Mouse (Mus musculus) forebrain, embryonic 13.5 days (tissue): ENCODE measurements around the gene Syngr4. TPM values are rescaled to one million over a fixed set of nuclear protein-coding genes. Genes with fewer than 3 reads are reported as not detected.

Experiments used
- ATAC-seq: fragments of 200-750 bp; cut with Nextera tagmentation; 2 replicates; pipeline ENCODE4 v1.8.0; 2017
- H3K27ac ChIP-seq: fragments of 300-500 bp; sonication (generic); 2 replicates; pipeline ENCODE4 v1.5.1; 2015; ENCODE audit warnings: inconsistent platforms, mild to moderate bottlenecking, moderate library complexity
- H3K27me3 ChIP-seq: fragments of 300-500 bp; sonication (generic); 2 replicates; pipeline ENCODE4 v1.6.1; 2015; ENCODE audit warnings: mild to moderate bottlenecking, inconsistent platforms
- H3K36me3 ChIP-seq: fragments of 300-500 bp; sonication (generic); 2 replicates; pipeline ENCODE4 v1.6.1; 2015; ENCODE audit warnings: mild to moderate bottlenecking, inconsistent platforms; ENCODE audit not compliant: poor library complexity, severe bottlenecking
- H3K4me1 ChIP-seq: fragments of 300-500 bp; sonication (generic); 2 replicates; pipeline ENCODE4 v1.6.1; 2015; ENCODE audit warnings: inconsistent platforms
- H3K4me2 ChIP-seq: fragments of 300-500 bp; sonication (generic); 2 replicates; pipeline ENCODE4 v1.6.1; 2015; ENCODE audit warnings: inconsistent platforms, mild to moderate bottlenecking, moderate library complexity
- H3K4me3 ChIP-seq: fragments of 300-500 bp; sonication (generic); 2 replicates; pipeline ENCODE4 v1.5.1; 2015; ENCODE audit warnings: mild to moderate bottlenecking, inconsistent platforms
- H3K9ac ChIP-seq: fragments of 300-500 bp; sonication (generic); 2 replicates; pipeline ENCODE4 v1.6.1; 2015; ENCODE audit warnings: mild to moderate bottlenecking, inconsistent platforms
- H3K9me3 ChIP-seq: fragments of 300-500 bp; sonication (generic); replicated peaks from 2 replicates; pipeline ENCODE4 v1.6.1; 2016; ENCODE audit warnings: inconsistent platforms
- WGBS: fragments of 180-500 bp; shearing (Covaris S2); methylation state at CpG from one replicate; pipeline ENCODE4 v1.1.7; 2015; 5-methylcytosine and 5-hydroxymethylcytosine counted together
- polyA plus RNA-seq: library from polyadenylated mRNA; unstranded; fragments of >200 nt; fragmentation: Nextera tagmentation; extraction: Ambion mirVana; gene quantifications from 2 replicates; pipeline ENCODE4 v1.2.1, GENCODE M21; 2015

Syngr4 gene
- polyA plus RNA-seq, 1 experiment from 2014 or later: 0.92 TPM

DNA sequence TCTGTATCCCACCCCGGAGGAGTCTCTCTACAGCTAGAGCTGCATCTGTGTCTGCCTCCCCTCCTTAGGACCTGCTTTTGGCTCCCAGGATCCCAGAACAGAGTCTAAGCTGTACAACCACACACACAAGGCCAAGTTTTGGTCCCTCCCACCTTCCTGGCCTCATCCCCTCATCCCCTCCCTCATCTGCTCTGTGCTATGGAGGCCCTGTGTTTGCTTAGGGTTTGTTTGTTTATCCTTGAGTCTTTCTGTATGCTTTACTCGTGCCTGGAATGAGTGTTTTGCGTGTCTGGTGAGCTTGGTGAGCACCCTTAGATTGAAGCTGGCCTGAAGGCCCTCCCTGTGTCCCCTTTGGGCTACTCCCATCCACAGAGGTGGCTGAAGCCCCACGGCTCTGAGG is 37.5 kb downstream of the Syngr4 start:
- no peaks in the 10 kb centered on the region for H3K36me3 ChIP-seq
- no peaks in the 10 kb centered on the region for H3K9me3 ChIP-seq
- no peak for ATAC-seq
- no peak overlapping the region for H3K9ac ChIP-seq
- H3K27ac ChIP-seq: no peak overlapping the region
- WGBS: 75% methylated on average over 4 of the region's 4 CpGs
- H3K27me3 ChIP-seq: peaks cover 36% of the 10 kb centered on the region
- no peak overlapping the region for H3K4me2 ChIP-seq
- no peak overlapping the region for H3K4me3 ChIP-seq
- peaks cover 15% of the 10 kb centered on the region for H3K4me1 ChIP-seq

DNA sequence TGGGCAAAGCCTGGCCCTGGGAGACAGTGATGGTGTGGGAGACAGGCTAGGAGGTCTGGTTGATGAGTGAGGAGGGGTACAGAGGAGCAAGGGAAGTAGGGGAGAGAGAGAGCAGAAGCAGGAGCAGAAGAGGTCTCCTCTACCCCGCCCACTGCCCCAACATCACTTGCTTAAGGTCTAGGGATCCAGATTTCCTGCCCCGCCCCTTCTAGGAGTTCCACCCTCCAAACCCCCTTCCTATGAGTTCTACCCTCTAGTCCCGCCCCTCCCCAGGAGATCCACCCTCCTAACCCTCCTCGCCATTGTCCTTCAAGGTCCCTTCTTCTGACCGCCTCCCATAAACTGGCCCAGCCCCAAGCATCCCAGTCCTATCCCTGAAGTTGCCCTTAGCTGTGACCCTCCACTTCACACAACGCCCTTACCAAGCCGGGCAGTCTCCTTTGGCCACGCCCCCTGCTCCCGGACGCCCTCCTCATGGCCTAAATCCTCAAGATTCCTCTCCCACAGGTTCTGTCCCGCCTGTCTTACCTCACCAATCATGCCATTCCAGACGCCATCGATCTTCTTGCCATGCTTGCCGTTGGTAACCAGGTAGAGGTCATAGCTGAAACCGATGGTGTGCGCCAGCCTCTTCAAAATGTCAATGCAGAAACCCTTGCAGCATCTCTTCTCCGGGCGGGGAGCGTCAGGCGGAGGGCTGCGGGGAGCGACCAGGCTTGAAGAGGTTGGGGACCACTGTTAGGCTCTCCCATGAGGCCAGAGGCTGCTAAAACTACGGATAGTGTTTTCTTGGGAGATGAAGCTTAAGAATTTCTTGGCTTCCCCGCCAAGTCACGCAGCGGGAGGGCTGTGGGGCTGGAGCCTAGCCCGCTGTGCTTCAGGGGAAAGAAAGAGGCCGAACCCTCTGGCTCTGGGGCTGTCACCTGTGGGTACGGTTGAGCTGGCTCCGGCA is 39.3 kb downstream of the Syngr4 start:
- Histone ChIP-seq H3K27ac (no peak overlapping the region), H3K4me1 (peaks cover 15% of the 10 kb centered on the region), H3K27me3 (peaks cover 36% of the 10 kb centered on the region), H3K4me2 (peak overlapping the region; percentile 63), H3K9me3 (no peaks in the 10 kb centered on the region), H3K9ac (peak overlapping the region; percentile 57), H3K4me3 (peak overlapping the region; percentile 30), H3K36me3 (no peaks in the 10 kb centered on the region)
- WGBS: 4% methylated on average over 29 of the region's 30 CpGs
- 0 out of 2 replicates have a peak, but pooled peaks have one; percentile 19 for ATAC-seq

DNA sequence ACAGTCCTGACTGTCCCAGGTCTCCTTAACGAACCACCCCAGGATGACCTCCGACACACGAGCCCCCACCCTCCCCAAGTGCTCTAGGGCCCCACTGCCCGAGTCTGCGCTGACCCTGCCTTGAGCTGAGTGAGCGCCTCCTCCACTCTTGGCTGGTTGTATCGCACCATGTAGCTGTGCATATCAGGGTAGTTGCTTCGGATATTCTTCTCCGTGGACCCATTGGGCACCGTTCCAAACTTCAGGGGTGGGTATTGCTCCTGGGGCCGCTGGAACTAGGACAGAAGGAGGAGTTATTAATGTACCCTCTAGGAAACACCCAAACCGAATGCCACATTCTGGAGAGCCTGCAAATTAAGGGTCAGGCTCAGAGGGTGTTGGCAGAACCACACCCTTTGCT is 43.4 kb downstream of the Syngr4 start:
- 82% methylated on average over 12 of the region's 12 CpGs for WGBS
- no peak overlapping the region for H3K27ac ChIP-seq
- H3K9me3 ChIP-seq: no peaks in the 10 kb centered on the region
- H3K4me1 ChIP-seq: peaks cover 18% of the 10 kb centered on the region
- H3K36me3 ChIP-seq: no peaks in the 10 kb centered on the region
- peaks cover 36% of the 10 kb centered on the region for H3K27me3 ChIP-seq
- no peak overlapping the region for H3K4me3 ChIP-seq
- ATAC-seq: no peak
- H3K4me2 ChIP-seq: no peak overlapping the region
- no peak overlapping the region for H3K9ac ChIP-seq

DNA sequence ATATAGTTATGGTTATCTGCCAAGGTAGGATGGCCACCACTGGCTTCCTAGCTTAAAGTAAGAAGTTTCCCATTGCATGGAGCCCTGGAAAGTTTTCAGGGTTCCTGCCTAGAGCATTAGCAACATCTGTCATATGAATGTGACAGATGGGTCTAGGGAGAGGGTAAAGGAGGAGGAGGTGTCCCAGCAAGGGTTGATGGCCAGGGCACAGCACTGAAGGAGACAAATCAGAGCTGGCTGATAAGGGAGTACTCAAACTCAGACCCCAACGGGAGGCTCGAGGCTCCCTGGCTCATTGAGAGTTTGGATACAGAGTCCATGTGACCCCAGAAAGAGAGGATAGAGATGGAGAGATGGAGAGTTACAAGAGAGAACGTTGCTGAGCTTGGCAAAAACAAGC is 45.9 kb downstream of the Syngr4 start:
- WGBS: 74% methylated on average over 3 of the region's 3 CpGs
- no peak overlapping the region for H3K4me3 ChIP-seq
- no peak overlapping the region for H3K9ac ChIP-seq
- H3K9me3 ChIP-seq: no peaks in the 10 kb centered on the region
- H3K4me1 ChIP-seq: 0 out of 2 replicates have a peak, but pooled peaks cover 5% of the 10 kb centered on the region
- ATAC-seq: no peak
- H3K4me2 ChIP-seq: no peak overlapping the region
- no peak overlapping the region for H3K27ac ChIP-seq
- H3K36me3 ChIP-seq: no peaks in the 10 kb centered on the region
- H3K27me3 ChIP-seq: peaks cover 17% of the 10 kb centered on the region

DNA sequence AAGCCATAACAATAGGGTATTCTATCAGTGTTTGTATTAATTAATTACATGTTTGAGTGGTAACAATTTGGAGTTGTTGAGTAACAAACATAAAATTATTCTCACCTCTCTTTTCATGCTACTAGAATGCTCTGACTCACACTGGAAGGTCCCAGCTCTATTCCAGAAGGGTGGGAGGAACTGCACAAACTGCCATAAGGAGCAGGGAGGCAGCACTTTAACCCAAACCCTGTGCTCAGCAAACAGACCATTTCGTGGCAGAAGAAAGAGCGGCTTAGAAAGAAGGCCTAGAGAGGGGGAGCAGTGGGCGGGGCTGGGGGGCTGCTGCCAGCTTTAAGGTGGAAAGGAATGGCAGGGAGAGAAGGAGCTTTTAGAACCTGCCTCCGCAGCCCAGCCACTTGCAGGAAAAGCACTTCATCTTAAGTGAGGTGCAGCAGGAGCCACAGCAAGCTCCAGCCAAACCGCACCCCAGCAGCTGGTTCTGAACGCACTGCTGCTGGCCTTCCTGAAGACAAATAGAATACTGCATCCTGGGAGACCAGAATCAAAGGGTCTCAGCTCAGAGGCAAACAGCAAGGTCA is 48.0 kb downstream of the Syngr4 start:
- Histone ChIP-seq H3K4me2 (no peak overlapping the region), H3K4me1 (0 out of 2 replicates have a peak, but pooled peaks cover 5% of the 10 kb centered on the region), H3K27ac (no peak overlapping the region), H3K4me3 (no peak overlapping the region), H3K27me3 (peaks cover 19% of the 10 kb centered on the region), H3K9me3 (no peaks in the 10 kb centered on the region), H3K36me3 (no peaks in the 10 kb centered on the region), H3K9ac (no peak overlapping the region)
- 3% methylated on average over 6 of the region's 6 CpGs for WGBS
- ATAC-seq: no peak

DNA sequence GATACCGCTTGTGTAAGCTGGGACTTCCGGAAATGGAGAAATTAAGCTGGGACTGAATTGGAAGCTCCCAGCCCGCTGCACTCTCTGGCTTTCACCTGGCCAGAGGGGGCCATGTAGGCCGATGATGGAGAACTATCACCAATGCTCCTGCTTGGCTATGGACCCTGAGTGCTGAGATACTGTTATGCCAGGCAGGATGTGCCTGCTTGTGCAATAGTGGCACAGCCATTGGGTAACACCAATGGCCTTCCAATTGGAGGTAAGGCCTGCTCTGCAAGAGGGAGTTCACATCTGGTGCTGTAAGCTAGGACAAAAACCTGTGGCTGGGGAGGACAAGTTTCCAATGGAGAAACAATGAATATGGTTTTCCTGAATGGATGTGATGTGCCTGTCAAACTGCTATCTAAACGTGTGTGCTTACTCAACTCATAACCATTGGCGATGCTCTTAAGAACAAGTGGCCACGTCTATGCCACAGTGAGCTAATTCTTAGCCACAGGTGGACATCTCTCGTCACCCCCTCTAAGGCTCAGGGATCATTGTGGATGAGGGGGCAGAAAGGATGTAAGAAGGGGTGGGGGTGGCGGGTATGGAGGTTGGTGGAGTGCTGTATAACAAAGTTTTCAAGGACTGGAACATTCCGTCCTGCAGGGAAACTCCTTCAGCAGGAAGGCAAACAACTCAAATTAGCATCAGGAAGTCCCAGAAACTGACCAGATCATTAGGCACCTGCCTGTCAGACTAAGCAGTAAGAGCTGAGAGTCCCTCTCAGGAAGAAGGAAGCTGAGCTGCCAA is 53.4 kb downstream of the Syngr4 start:
- no peaks in the 10 kb centered on the region for H3K4me1 ChIP-seq
- H3K4me3 ChIP-seq: no peak overlapping the region
- H3K27me3 ChIP-seq: peaks cover 27% of the 10 kb centered on the region
- H3K27ac ChIP-seq: no peak overlapping the region
- H3K4me2 ChIP-seq: no peak overlapping the region
- ATAC-seq: no peak
- H3K9ac ChIP-seq: no peak overlapping the region
- WGBS: 90% methylated on average over 10 of the region's 10 CpGs
- no peaks in the 10 kb centered on the region for H3K36me3 ChIP-seq
- no peaks in the 10 kb centered on the region for H3K9me3 ChIP-seq

Other genes starting within 250 kb of the Syngr4 start
- gene Fut2, start 230.3 kb downstream of the Syngr4 start, polyA plus RNA-seq: 0.25 TPM in 1 of 2 replicates, not detected in the other
- 0.15 TPM in 1 of 2 replicates, not detected in the other for gene Ntn5, start 212.7 kb downstream of the Syngr4 start, polyA plus RNA-seq
- 0.16 and 0.17 TPM in 2 replicates for gene Sec1, start 202.3 kb downstream of the Syngr4 start, polyA plus RNA-seq
- 14.9 and 19.8 TPM in 2 replicates for gene Car11, start 196.9 kb downstream of the Syngr4 start, polyA plus RNA-seq
- 2.5 and 3.0 TPM in 2 replicates for gene Dbp, start 191.6 kb downstream of the Syngr4 start, polyA plus RNA-seq
- 808 and 823 TPM in 2 replicates for gene Rpl18, start 181.3 kb downstream of the Syngr4 start, polyA plus RNA-seq
- 25.3 and 29.7 TPM in 2 replicates for gene Sphk2, start 178.7 kb downstream of the Syngr4 start, polyA plus RNA-seq
- gene Fam83e, start 175.5 kb downstream of the Syngr4 start, polyA plus RNA-seq: 1.3 TPM in 2 replicates
- not detected in 2 replicates for gene Spaca4, start 170.9 kb downstream of the Syngr4 start, polyA plus RNA-seq
- 12.4 and 13.1 TPM in 2 replicates for gene Lmtk3, start 113.0 kb downstream of the Syngr4 start, polyA plus RNA-seq
- 4.1 and 4.4 TPM in 2 replicates for gene Sult2b1, start 112.0 kb downstream of the Syngr4 start, polyA plus RNA-seq
- 314 and 335 TPM in 2 replicates for gene Cyth2, start 82.1 kb downstream of the Syngr4 start, polyA plus RNA-seq
- gene Kcnj14, start 71.9 kb downstream of the Syngr4 start, polyA plus RNA-seq: 0.45 and 0.49 TPM in 2 replicates
- 49.2 and 53.6 TPM in 2 replicates for gene Grwd1, start 65.8 kb downstream of the Syngr4 start, polyA plus RNA-seq
- gene Kdelr1, start 23.9 kb downstream of the Syngr4 start, polyA plus RNA-seq: 31.6 and 33.9 TPM in 2 replicates
- 0.48 TPM in 2 replicates for gene Grin2d, start 18.3 kb downstream of the Syngr4 start, polyA plus RNA-seq
- 3.7 and 4.3 TPM in 2 replicates for gene Tmem143, start 227 bp upstream of the Syngr4 start, polyA plus RNA-seq
- 13.2 and 16.6 TPM in 2 replicates for gene Emp3, start 24.7 kb upstream of the Syngr4 start, polyA plus RNA-seq
- gene Ccdc114, start 27.4 kb upstream of the Syngr4 start, polyA plus RNA-seq: 2.5 and 3.5 TPM in 2 replicates
- 0.13 and 0.28 TPM in 2 replicates for gene Abcc6, start 133.6 kb upstream of the Syngr4 start, polyA plus RNA-seq
- gene Nomo1, start 137.0 kb upstream of the Syngr4 start, polyA plus RNA-seq: 30.7 and 32.3 TPM in 2 replicates
- gene Kcnj11, start 204.1 kb upstream of the Syngr4 start, polyA plus RNA-seq: 1.1 and 2.6 TPM in 2 replicates